Mouse (Mus musculus) forebrain, embryonic 14.5 days (tissue): ENCODE results near the gene Tll2. TPM values are rescaled to one million over a fixed set of nuclear protein-coding genes. Genes with fewer than 3 reads are reported as not detected.

Source experiments
- ATAC-seq: fragments of 200-750 bp; cut with Nextera tagmentation; 2 replicates; pipeline ENCODE4 v1.8.0; 2017; ENCODE audit warnings: mild to moderate bottlenecking, moderate library complexity
- DNase-seq: peaks from one replicate; pipeline ENCODE4 v3.0.0-alpha.2; 2015; ENCODE audit warnings: low spot score
- H3K27ac ChIP-seq: fragments of 300-500 bp; sonication (generic); 2 replicates; pipeline ENCODE4 v1.5.1; 2014; ENCODE audit warnings: low read depth, mild to moderate bottlenecking, control low read depth, low read length, moderate library complexity
- H3K27me3 ChIP-seq: fragments of 300-500 bp; sonication (generic); replicated peaks from 2 replicates; pipeline ENCODE4 v1.6.1; 2014; ENCODE audit warnings: low read length, control low read depth, mixed read lengths; ENCODE audit not compliant: control insufficient read depth, insufficient read depth
- H3K36me3 ChIP-seq: fragments of 300-500 bp; sonication (generic); 2 replicates; pipeline ENCODE4 v1.6.1; 2014; ENCODE audit warnings: low read length, control low read depth; ENCODE audit not compliant: control insufficient read depth, insufficient read depth
- H3K4me1 ChIP-seq: fragments of 300-500 bp; sonication (generic); 2 replicates; pipeline ENCODE4 v1.6.1; 2014; ENCODE audit warnings: antibody characterized with exemption, low read length, control low read depth; ENCODE audit not compliant: control insufficient read depth, insufficient read depth
- H3K4me2 ChIP-seq: fragments of 300-500 bp; sonication (generic); 2 replicates; pipeline ENCODE4 v1.6.1; 2014; ENCODE audit warnings: mild to moderate bottlenecking, control low read depth, low read length
- H3K4me3 ChIP-seq: fragments of 300-500 bp; sonication (generic); 2 replicates; pipeline ENCODE4 v1.5.1; 2014; ENCODE audit warnings: low read depth, low read length, control low read depth
- H3K9ac ChIP-seq: fragments of 300-500 bp; sonication (generic); 2 replicates; pipeline ENCODE4 v1.6.1; 2014; ENCODE audit warnings: mild to moderate bottlenecking, low read length, control low read depth, moderate library complexity
- H3K9me3 ChIP-seq: fragments of 300-500 bp; sonication (generic); replicated peaks from 2 replicates; pipeline ENCODE4 v1.6.1; 2016; ENCODE audit warnings: low read length, control low read depth, mixed read lengths; ENCODE audit not compliant: control insufficient read depth
- WGBS: fragments of 180-500 bp; shearing (Covaris S2); extraction: QIAGEN DNeasy Blood & Tissue Kit; methylation state at CpG from one replicate; pipeline ENCODE4 v1.1.7; 2014; 5-methylcytosine and 5-hydroxymethylcytosine counted together
- polyA plus RNA-seq: library from polyadenylated mRNA; unstranded; fragments of >200 nt; fragmentation: Nextera tagmentation; extraction: Ambion mirVana; gene quantifications from 2 replicates; pipeline ENCODE4 v1.2.1, GENCODE M21; 2014

Gene Tll2
- polyA plus RNA-seq, 1 experiment from 2014 or later = 0.97 TPM

DNA sequence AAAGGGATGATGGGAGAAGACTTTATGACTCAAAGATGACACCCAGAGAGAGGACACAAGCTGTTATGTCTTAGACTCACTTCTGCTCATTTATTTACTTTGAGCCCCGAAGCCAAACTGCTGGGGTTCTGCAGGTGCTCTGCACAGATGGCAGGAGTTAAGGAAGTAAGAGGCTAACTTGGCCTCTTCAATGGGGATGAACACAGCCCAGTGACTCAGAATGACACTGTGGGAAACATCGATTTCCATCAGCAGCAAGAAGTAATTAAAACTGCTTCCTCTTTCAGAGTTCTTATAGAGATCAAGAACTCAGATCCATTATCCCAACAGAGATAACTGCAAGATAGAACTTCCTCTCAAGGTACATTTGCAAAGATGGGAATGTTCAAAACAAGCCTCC lies 29.8 kb downstream of the Tll2 start:
- Histone ChIP-seq H3K36me3 (no peaks in the 10 kb centered on the region), H3K27ac (no peak overlapping the region), H3K27me3 (peaks cover 68% of the 10 kb centered on the region), H3K9ac (no peak overlapping the region), H3K4me1 (no peaks in the 10 kb centered on the region), H3K4me2 (no peak overlapping the region), H3K9me3 (no peaks in the 10 kb centered on the region), H3K4me3 (no peak overlapping the region)
- ATAC-seq (no peak), DNase-seq (no peak)
- 11% methylated on average over 2 of the region's 2 CpGs for WGBS

DNA sequence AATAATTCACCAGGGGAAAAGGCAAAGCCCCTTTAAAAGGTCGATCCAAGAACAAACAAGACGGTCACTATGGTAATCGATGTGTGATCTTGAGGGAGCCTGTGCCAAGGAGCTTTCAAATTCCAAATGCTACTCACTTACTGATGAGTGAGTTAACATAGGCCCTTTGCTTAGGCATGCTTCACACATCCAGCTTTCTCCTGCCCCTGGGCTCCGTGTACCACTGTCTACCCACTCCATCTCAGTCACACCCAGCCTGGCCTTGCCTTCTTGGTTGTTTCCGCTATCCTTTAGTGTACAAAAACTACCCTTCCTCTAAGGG lies 40.8 kb downstream of the Tll2 start:
- DNase-seq (peak; percentile 63), ATAC-seq (0 out of 2 replicates have a peak, but pooled peaks have one; percentile 16)
- no peak overlapping the region for H3K27ac ChIP-seq
- H3K9ac ChIP-seq = no peak overlapping the region
- no peaks in the 10 kb centered on the region for H3K36me3 ChIP-seq
- H3K4me1 ChIP-seq = peaks cover 17% of the 10 kb centered on the region
- H3K27me3 ChIP-seq = peaks cover 17% of the 10 kb centered on the region
- no peaks in the 10 kb centered on the region for H3K9me3 ChIP-seq
- no peak overlapping the region for H3K4me2 ChIP-seq
- H3K4me3 ChIP-seq = no peak overlapping the region
- 48% methylated on average over 5 of the region's 5 CpGs for WGBS

DNA sequence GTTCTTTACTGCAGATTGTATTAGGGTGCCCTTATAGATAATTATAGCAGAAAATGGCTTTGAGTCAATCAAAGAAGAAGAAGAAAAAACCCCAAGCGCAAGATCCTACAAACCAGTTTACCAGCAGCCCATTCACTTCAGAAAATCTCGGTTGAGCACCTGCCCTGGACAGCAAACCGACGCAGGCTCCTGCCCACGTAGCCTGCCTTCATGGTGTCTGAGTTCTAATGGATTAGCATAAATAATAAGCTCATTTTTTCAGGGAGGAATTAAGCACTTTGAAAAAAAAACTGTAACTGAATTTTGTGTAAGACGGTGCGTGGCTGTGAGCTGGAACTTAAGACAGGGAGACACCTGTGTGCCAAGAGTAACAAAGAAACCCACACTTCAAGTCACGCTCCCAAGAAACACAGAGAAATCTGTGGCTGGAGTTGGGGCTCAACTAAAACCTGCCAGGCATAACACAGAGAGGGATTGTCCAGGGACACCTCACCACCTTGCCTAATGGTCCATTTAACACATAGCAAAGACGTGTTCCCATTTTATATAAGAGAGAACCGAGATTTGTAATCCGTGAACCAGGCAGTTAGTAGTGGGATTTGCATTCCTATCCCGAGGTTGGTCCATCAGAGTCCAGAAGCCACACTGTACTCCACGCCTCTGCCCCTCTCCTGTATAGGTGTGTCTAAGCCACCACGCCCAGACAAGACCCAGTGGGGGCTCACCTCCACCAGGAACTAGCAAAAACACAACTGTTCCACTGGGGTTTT lies 41.3 kb downstream of the Tll2 start:
- Histone ChIP-seq H3K9ac (no peak overlapping the region), H3K4me1 (peaks cover 17% of the 10 kb centered on the region), H3K27me3 (peaks cover 17% of the 10 kb centered on the region), H3K9me3 (no peaks in the 10 kb centered on the region), H3K4me2 (no peak overlapping the region), H3K36me3 (no peaks in the 10 kb centered on the region), H3K27ac (no peak overlapping the region), H3K4me3 (no peak overlapping the region)
- 31% methylated on average over 14 of the region's 14 CpGs for WGBS
- ATAC-seq = peak; percentile 27; the same call in 1 of the 2 replicates
- peak; percentile 36 for DNase-seq

DNA sequence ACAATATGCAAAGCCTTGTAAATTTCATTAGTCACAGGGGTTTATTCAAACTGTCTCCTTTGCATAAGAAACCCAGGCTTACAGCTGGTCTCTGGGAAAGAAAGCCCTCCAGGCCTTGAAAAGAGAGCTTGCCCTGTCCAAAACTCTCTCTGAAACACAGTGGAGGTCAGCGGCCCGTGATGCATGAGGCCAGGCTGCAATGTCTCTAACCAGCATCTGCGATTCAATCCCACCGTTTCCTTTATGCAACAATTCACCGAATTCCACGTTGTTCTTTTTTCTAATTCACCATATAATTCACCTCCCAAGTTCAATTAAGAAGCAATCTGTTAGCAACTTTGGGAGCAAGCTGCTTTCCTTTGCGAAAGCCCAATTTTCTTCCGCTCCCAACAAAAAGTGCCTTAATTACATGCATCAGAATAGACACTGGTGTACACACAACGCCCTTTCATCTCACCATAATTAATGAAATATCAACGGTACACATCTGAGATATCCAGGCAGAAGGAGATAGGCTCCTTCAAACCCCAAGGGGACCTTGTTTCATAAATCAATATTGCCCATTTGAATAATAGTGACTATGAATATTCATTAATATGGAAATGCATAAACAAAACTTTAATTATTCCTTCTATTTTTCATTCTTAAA lies 42.1 kb downstream of the Tll2 start:
- H3K4me1 ChIP-seq = peaks cover 17% of the 10 kb centered on the region
- H3K9me3 ChIP-seq = no peaks in the 10 kb centered on the region
- H3K4me3 ChIP-seq = no peak overlapping the region
- no peaks in the 10 kb centered on the region for H3K36me3 ChIP-seq
- DNase-seq (peak; percentile 85), ATAC-seq (peak; percentile 78)
- 3% methylated on average over 10 of the region's 10 CpGs for WGBS
- no peak overlapping the region for H3K27ac ChIP-seq
- no peak overlapping the region for H3K9ac ChIP-seq
- peaks cover 17% of the 10 kb centered on the region for H3K27me3 ChIP-seq
- H3K4me2 ChIP-seq = no peak overlapping the region

DNA sequence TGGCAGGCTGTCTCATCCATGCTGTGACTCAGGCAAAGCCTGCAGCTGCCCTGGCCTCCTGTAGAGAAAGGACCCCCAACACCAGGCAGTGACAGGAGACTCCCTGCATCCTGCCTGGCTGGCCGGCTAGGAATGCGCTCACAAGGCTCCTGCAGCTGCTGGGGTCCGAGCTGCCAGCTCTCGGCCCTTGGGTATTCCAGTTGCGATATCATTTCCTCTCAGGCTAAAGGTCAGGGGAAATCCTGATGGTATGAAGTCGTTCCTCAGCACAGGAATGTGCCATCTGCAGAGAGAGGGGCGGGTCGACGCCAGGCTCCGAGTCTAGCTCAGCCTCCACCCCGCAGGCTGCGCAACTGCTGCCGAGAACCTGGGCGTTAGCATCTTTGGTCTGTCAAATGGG lies 46.2 kb downstream of the Tll2 start:
- H3K9ac ChIP-seq = no peak overlapping the region
- H3K27ac ChIP-seq = no peak overlapping the region
- no peaks in the 10 kb centered on the region for H3K27me3 ChIP-seq
- peaks cover 10% of the 10 kb centered on the region for H3K4me1 ChIP-seq
- ATAC-seq (no peak), DNase-seq (no peak)
- no peak overlapping the region for H3K4me2 ChIP-seq
- WGBS = 57% methylated on average over 14 of the region's 14 CpGs
- H3K4me3 ChIP-seq = no peak overlapping the region
- H3K9me3 ChIP-seq = no peaks in the 10 kb centered on the region
- no peaks in the 10 kb centered on the region for H3K36me3 ChIP-seq

DNA sequence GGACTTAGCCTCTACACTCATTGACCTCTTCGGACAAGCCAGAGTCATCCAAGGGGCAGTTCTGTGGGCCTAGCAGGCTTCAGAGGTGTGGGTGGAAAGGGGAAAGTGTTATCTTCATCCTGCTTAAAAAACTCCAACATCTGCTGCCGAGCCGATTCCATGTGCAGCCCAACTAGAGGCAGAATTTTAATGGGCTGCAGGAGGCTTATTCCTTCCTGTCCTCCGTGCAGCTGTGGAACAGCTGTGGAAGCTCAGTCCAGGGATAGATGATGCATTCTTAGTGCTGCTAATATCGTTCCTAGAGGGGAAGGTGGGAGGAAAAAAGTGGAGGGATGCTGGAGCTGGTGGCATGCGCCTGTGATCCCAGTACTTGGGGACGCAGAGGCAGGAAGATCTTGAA lies 52.0 kb downstream of the Tll2 start:
- no peak for ATAC-seq
- Histone ChIP-seq H3K4me1 (no peaks in the 10 kb centered on the region), H3K9ac (no peak overlapping the region), H3K9me3 (0 out of 2 replicates have a peak, but pooled peaks cover 8% of the 10 kb centered on the region), H3K36me3 (no peaks in the 10 kb centered on the region), H3K4me3 (no peak overlapping the region), H3K27me3 (no peaks in the 10 kb centered on the region), H3K27ac (no peak overlapping the region), H3K4me2 (no peak overlapping the region)
- DNase-seq = no peak
- 88% methylated on average over 7 of the region's 7 CpGs for WGBS

DNA sequence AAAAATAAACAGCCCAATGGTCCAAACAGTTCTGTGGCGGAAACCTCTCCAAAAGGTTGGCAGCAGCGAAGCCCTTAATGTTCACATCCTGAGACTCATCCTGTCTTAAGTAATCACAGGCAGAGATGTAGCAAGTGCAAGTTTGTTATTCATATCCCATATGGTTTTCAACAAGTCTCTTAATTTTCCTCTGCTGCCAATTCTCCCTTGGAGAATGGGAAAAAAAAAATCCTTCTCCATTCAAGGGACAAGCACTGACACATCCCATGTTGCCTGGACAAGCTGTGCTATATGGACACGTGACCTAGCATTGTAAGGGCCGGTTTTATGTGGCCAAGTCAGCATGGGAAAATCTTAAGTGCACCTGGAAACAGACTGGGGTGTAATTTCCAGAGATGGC lies 54.2 kb downstream of the Tll2 start:
- H3K9me3 ChIP-seq = 0 out of 2 replicates have a peak, but pooled peaks cover 8% of the 10 kb centered on the region
- WGBS = 85% methylated on average over 4 of the region's 4 CpGs
- ATAC-seq (no peak), DNase-seq (no peak)
- no peak overlapping the region for H3K4me3 ChIP-seq
- H3K27me3 ChIP-seq = no peaks in the 10 kb centered on the region
- no peaks in the 10 kb centered on the region for H3K4me1 ChIP-seq
- H3K36me3 ChIP-seq = no peaks in the 10 kb centered on the region
- H3K27ac ChIP-seq = no peak overlapping the region
- H3K4me2 ChIP-seq = no peak overlapping the region
- no peak overlapping the region for H3K9ac ChIP-seq

DNA sequence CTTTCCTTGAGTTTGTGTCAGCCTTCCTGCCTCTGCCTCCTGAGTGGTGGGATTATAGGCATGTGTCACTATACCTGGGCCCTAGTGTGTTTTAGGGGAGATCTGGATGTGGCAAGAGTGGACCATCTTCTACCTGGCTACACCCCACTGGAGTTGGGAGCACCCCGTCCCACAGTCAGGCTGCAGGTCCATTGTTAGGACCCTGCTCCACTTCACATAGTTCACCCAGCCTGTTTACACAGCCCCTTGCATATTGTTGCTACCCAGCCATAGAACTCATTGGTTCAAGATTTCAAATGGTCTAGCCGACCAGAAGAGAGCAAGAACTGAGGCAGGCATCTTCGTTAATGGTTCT lies 54.6 kb downstream of the Tll2 start:
- H3K36me3 ChIP-seq = no peaks in the 10 kb centered on the region
- ATAC-seq = no peak
- H3K4me2 ChIP-seq = no peak overlapping the region
- H3K9me3 ChIP-seq = 0 out of 2 replicates have a peak, but pooled peaks cover 8% of the 10 kb centered on the region
- no peak overlapping the region for H3K27ac ChIP-seq
- WGBS = 87% methylated on average over 3 of the region's 3 CpGs
- H3K4me1 ChIP-seq = no peaks in the 10 kb centered on the region
- no peak overlapping the region for H3K9ac ChIP-seq
- DNase-seq = no peak
- no peak overlapping the region for H3K4me3 ChIP-seq
- H3K27me3 ChIP-seq = no peaks in the 10 kb centered on the region

DNA sequence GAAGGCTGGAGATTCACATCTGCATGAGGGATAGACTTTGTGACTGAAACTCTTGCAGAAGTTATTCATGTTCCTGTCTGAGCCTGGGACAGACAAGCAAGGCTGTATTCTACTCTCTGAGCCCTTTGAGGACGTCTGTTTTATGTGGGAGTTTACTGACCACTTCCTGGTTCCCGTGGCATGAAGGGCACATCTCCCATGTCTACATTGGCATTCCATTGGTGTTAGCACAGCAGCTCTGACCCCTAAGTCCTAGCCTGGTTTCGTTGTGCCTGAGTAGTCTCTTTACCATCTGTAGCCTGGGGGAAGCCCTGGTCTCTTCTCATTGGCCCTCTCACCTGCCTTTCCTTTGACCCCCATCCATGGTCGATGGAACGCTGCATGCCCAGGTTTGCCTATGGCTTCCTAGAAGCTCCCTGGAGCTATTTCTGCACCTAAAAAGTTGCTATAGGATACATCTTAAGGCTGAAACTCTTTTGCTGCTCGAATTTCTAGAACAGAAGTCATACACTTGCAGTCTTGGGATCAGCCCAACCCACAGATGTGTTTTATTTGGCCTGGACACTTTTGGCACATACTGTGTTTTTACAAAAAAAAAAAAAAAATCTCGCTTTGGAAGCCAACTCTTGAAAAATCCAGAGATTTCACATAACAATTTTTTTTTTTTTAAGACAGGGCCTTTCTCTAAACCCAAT lies 55.2 kb downstream of the Tll2 start:
- Histone ChIP-seq H3K9ac (no peak overlapping the region), H3K27ac (no peak overlapping the region), H3K4me2 (no peak overlapping the region), H3K4me1 (no peaks in the 10 kb centered on the region), H3K9me3 (0 out of 2 replicates have a peak, but pooled peaks cover 8% of the 10 kb centered on the region), H3K27me3 (no peaks in the 10 kb centered on the region), H3K4me3 (no peak overlapping the region), H3K36me3 (no peaks in the 10 kb centered on the region)
- WGBS = 84% methylated on average over 7 of the region's 7 CpGs
- DNase-seq = peak; percentile 14
- no peak for ATAC-seq
